Mouse (Mus musculus) ES-E14 (cell line): Measurements from ENCODE around the gene Jam3.

Source experiments
- CHD2 ChIP-seq: IDR thresholded peaks from 2 replicates; pipeline ENCODE4 v1.6.1; 2014; ENCODE audit warnings: mild to moderate bottlenecking, low read depth, low read length, inconsistent platforms
- HCFC1 ChIP-seq: IDR thresholded peaks from 2 replicates; pipeline ENCODE4 v1.6.1; 2012; ENCODE audit warnings: low read length, inconsistent platforms, borderline replicate concordance; ENCODE audit not compliant: insufficient read depth

DNA sequence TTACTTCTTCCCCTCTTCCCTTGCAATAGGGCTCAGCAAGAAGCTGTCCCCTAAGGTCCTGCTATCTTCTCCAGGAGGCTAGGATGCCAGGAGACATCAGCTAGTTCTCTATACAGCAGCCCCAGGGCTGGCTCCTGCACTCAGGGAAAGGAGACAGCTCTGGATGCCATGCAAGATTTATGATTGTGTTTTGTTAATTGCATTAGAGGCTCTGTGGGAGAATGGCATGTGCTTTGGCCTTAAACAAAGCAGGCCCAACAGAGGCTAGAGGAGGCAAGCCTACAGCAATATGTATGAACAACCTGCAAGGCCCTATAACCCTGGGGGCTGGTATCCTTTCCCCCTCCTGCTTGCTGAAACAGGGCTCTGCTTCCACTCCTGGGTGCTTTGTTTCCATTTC lies 30.6 kb upstream of the Jam3 start:
- TF ChIP-seq HCFC1, result no peak
- TF ChIP-seq CHD2, result no peak
